Mouse (Mus musculus): ENCODE data around the gene Rab3il1.

GRCm38 (mm10) chr19:9987593-9987992, 13.9 kb upstream of the Rab3il1 start:
- TF ChIP-seq CTCF (IDR thresholded peaks at IDR 0.05; ENCODE audit: insufficient read depth, low read length) (no peak), POLR2A (IDR thresholded peaks at IDR 0.05; ENCODE audit: borderline replicate concordance, extremely low read depth, low read depth, low read length) (no peak)
